12 mouse cellular contexts compared by ENCODE assay signal in the genomic region with DNA sequence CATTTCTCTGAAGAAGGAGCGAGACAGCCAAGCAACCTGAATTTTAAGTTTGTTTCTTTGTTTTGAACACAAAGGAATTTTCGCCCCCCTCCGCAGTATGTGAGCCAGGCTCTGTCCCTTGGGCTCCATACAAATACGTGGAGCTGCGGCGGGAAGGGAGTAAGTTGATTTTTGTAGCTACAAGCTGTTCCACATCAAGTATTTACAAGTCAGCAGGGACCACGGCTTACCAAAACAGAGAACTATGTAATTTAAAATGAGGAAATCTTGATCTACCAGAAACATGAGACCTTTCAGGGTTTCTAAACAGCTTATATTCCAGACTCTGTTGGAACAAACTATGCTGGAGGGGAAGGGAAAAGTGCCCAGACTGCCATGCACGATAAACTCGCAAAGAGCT. TPM values are rescaled to one million over a fixed set of nuclear protein-coding genes. Genes with fewer than 3 reads are reported as not detected.
DNase-seq lines count a peak whose midpoint lies in the region; ATAC-seq and TF ChIP-seq lines count a peak whose summit lies in the region.
"Had no signal": no experiment of that assay in that cellular context is flagged by ENCODE, and none has a peak within 500 bp of the region (broad histone marks: within the 10 kb centered on the region; RNA-seq: fewer than 3 reads in every experiment).

No protein-coding gene starts in this region.

- H3K9ac ChIP-seq in liver, postnatal 0 days (replicated peaks) = no peak overlapping the region
- H3K9ac ChIP-seq in kidney, embryonic 14.5 days (ENCODE audit: low read depth, low read length) = no peak overlapping the region
- no peak overlapping the region for H3K9ac ChIP-seq in limb, embryonic 15.5 days
- no peak overlapping the region for H3K9ac ChIP-seq in liver, embryonic 11.5 days (ENCODE audit: low read depth, low read length)
- H3K9ac ChIP-seq: heart, embryonic 13.5 days had no signal

- no peak for TF ChIP-seq CTCF in liver, postnatal 0 days (IDR thresholded peaks at IDR 0.05; ENCODE audit: low read depth)

- no peak for TF ChIP-seq EP300 in liver, postnatal 0 days (IDR thresholded peaks at IDR 0.05; ENCODE audit: low read depth)

- H3K4me1 ChIP-seq in liver, postnatal 0 days (ENCODE audit: insufficient read depth) = peaks cover 5% of the 10 kb centered on the region; the same call in 1 of the 2 replicates
- H3K4me1 ChIP-seq in embryonic facial prominence, embryonic 10.5 days = peaks cover 22% of the 10 kb centered on the region
- H3K4me1 ChIP-seq in kidney, embryonic 14.5 days (ENCODE audit: control insufficient read depth, insufficient read depth, low read length) = peaks cover 19% of the 10 kb centered on the region; the same call in 1 of the 2 replicates
- H3K4me1 ChIP-seq in limb, embryonic 15.5 days = peaks cover 23% of the 10 kb centered on the region
- H3K4me1 ChIP-seq in liver, embryonic 11.5 days (replicated peaks; ENCODE audit: control insufficient read depth, insufficient read depth, low read length) = peaks cover 2% of the 10 kb centered on the region; the same call in 1 of the 2 replicates

- 79% methylated on average over 9 of the region's 9 CpGs for WGBS in liver, postnatal 0 days (ENCODE audit: insufficient replicate concordance)
- 74% methylated on average over 9 of the region's 9 CpGs for WGBS in embryonic facial prominence, embryonic 10.5 days
- WGBS in kidney, embryonic 14.5 days = 47% methylated on average over 9 of the region's 9 CpGs
- WGBS in limb, embryonic 15.5 days = 25% methylated on average over 9 of the region's 9 CpGs
- WGBS in liver, embryonic 11.5 days = 81% methylated on average over 9 of the region's 9 CpGs

- H3K27ac ChIP-seq in liver, postnatal 0 days (ENCODE audit: low read depth) = 0 out of 2 replicates have a peak overlapping the region, but pooled peaks have one; percentile 34
- H3K27ac ChIP-seq in embryonic facial prominence, embryonic 10.5 days (replicated peaks) = peak overlapping the region; percentile 35; the same call in 1 of the 2 replicates
- peak overlapping the region; percentile 84 for H3K27ac ChIP-seq in kidney, embryonic 14.5 days (ENCODE audit: low read depth, low read length)
- peak overlapping the region; percentile 87 for H3K27ac ChIP-seq in limb, embryonic 15.5 days
- H3K27ac ChIP-seq in liver, embryonic 11.5 days (ENCODE audit: low read depth, low read length) = no peak overlapping the region
- H3K27ac ChIP-seq: heart, embryonic 13.5 days had no signal

- H3K27me3 ChIP-seq in liver, postnatal 0 days (ENCODE audit: insufficient read depth, low read length) = no peaks in the 10 kb centered on the region
- H3K27me3 ChIP-seq in embryonic facial prominence, embryonic 10.5 days (replicated peaks; ENCODE audit: low read depth, poor library complexity, severe bottlenecking) = peaks cover 17% of the 10 kb centered on the region
- no peaks in the 10 kb centered on the region for H3K27me3 ChIP-seq in kidney, embryonic 14.5 days (ENCODE audit: control insufficient read depth, insufficient read depth, low read length)
- H3K27me3 ChIP-seq in limb, embryonic 15.5 days = no peaks in the 10 kb centered on the region
- H3K27me3 ChIP-seq in liver, embryonic 11.5 days (replicated peaks; ENCODE audit: control insufficient read depth, insufficient read depth, low read length) = 0 out of 2 replicates have a peak, but pooled peaks cover 2% of the 10 kb centered on the region

- no peak overlapping the region for H3K4me3 ChIP-seq in liver, postnatal 0 days (ENCODE audit: low read depth, low read length)
- H3K4me3 ChIP-seq in embryonic facial prominence, embryonic 10.5 days = no peak overlapping the region
- no peak overlapping the region for H3K4me3 ChIP-seq in kidney, embryonic 14.5 days (ENCODE audit: low read length)
- no peak overlapping the region for H3K4me3 ChIP-seq in limb, embryonic 15.5 days
- H3K4me3 ChIP-seq in liver, embryonic 11.5 days (ENCODE audit: low read depth, low read length) = no peak overlapping the region
- H3K4me3 ChIP-seq: heart, embryonic 13.5 days had no signal

- no peak overlapping the region for H3K4me2 ChIP-seq in liver, postnatal 0 days (ENCODE audit: low read depth, low read length)
- H3K4me2 ChIP-seq in kidney, embryonic 14.5 days (replicated peaks; ENCODE audit: low read depth, low read length) = no peak overlapping the region
- 0 out of 2 replicates have a peak overlapping the region, but pooled peaks have one; percentile 8 for H3K4me2 ChIP-seq in limb, embryonic 15.5 days
- no peak overlapping the region for H3K4me2 ChIP-seq in liver, embryonic 11.5 days
- H3K4me2 ChIP-seq: heart, embryonic 13.5 days had no signal

- DNase-seq in liver, postnatal 0 days = no peak
- DNase-seq in liver = no peak
- no peak for DNase-seq in embryonic facial prominence, embryonic 10.5 days (ENCODE audit: low spot score)
- no peak for DNase-seq in lung, postnatal 36 days
- DNase-seq in liver, embryonic 11.5 days (ENCODE audit: low spot score) = no peak
- DNase-seq: lung, postnatal 10 days; right cerebral cortex, adult 18-20 months had no signal

- no peaks in the 10 kb centered on the region for H3K9me3 ChIP-seq in liver, postnatal 0 days (ENCODE audit: low read length)
- H3K9me3 ChIP-seq in embryonic facial prominence, embryonic 10.5 days = peaks cover 5% of the 10 kb centered on the region; the same call in 1 of the 2 replicates
- H3K9me3 ChIP-seq in kidney, embryonic 14.5 days (ENCODE audit: control insufficient read depth, low read length) = no peaks in the 10 kb centered on the region
- H3K9me3 ChIP-seq in limb, embryonic 15.5 days = no peaks in the 10 kb centered on the region
- H3K9me3 ChIP-seq in liver, embryonic 11.5 days (ENCODE audit: control insufficient read depth, low read length) = no peaks in the 10 kb centered on the region

- no peaks in the 10 kb centered on the region for H3K36me3 ChIP-seq in liver, postnatal 0 days (replicated peaks; ENCODE audit: insufficient read depth, low read length)
- H3K36me3 ChIP-seq in embryonic facial prominence, embryonic 10.5 days (replicated peaks) = no peaks in the 10 kb centered on the region
- H3K36me3 ChIP-seq in kidney, embryonic 14.5 days (ENCODE audit: control insufficient read depth, insufficient read depth, low read length) = no peaks in the 10 kb centered on the region
- H3K36me3 ChIP-seq in limb, embryonic 15.5 days = no peaks in the 10 kb centered on the region
- no peaks in the 10 kb centered on the region for H3K36me3 ChIP-seq in liver, embryonic 11.5 days (ENCODE audit: control insufficient read depth, insufficient read depth, low read length)
- H3K36me3 ChIP-seq: heart, embryonic 13.5 days had no signal

- ATAC-seq in liver, postnatal 0 days = no peak
- ATAC-seq in kidney, embryonic 14.5 days (ENCODE audit: low FRiP score, low TSS enrichment) = peak; percentile 51; the same call in 1 of the 2 replicates
- ATAC-seq in limb, embryonic 15.5 days (ENCODE audit: insufficient number of reproducible peaks, low FRiP score, low TSS enrichment, low read depth) = peak; percentile 84
- no peak for ATAC-seq in erythroid progenitor cell, adult 5-6 weeks (replicated peaks; ENCODE audit: low FRiP score, poor library complexity, severe bottlenecking)
- ATAC-seq in liver, embryonic 11.5 days (replicated peaks; ENCODE audit: low FRiP score) = no peak
- ATAC-seq: intestine, embryonic 16.5 days had no signal

RNA-seq across cellular contexts. Expression of gene Tuba1c, which starts 11.7 kb away (rescaled TPM):
- polyA plus RNA-seq in liver, postnatal 0 days (2015; fragmentation: Nextera tagmentation; extraction: Ambion mirVana) = 149 and 152 TPM in 2 replicates
- 141 and 144 TPM in 2 replicates for polyA plus RNA-seq in embryonic facial prominence, embryonic 10.5 days (2016; fragmentation: Nextera tagmentation; extraction: Ambion mirVana)
- 187 and 196 TPM in 2 replicates for polyA plus RNA-seq in kidney, embryonic 14.5 days (2014; fragmentation: Nextera tagmentation; extraction: Ambion mirVana)
- 138 and 145 TPM in 2 replicates for polyA plus RNA-seq in limb, embryonic 15.5 days (2015; fragmentation: Nextera tagmentation; extraction: Ambion mirVana)
- 637 and 660 TPM in 2 replicates for total RNA-seq in erythroid progenitor cell, adult 5-6 weeks (2015; ENCODE audit: low replicate concordance)
- 271 and 335 TPM in 2 replicates for total RNA-seq in erythroid progenitor cell, adult 5-6 weeks (2017; ENCODE audit: low replicate concordance)
- 202 and 214 TPM in 2 replicates for polyA plus RNA-seq in liver, embryonic 11.5 days (2014; fragmentation: Nextera tagmentation; extraction: Ambion mirVana)

RNA-seq across cellular contexts. Expression of gene Prph, which starts 37.0 kb away (rescaled TPM):
- polyA plus RNA-seq in liver, postnatal 0 days (2015; fragmentation: Nextera tagmentation; extraction: Ambion mirVana) = 0.53 and 0.85 TPM in 2 replicates
- 3.7 and 6.3 TPM in 2 replicates for polyA plus RNA-seq in embryonic facial prominence, embryonic 10.5 days (2016; fragmentation: Nextera tagmentation; extraction: Ambion mirVana)
- 0.13 and 0.31 TPM in 2 replicates for polyA plus RNA-seq in kidney, embryonic 14.5 days (2014; fragmentation: Nextera tagmentation; extraction: Ambion mirVana)
- polyA plus RNA-seq in limb, embryonic 15.5 days (2015; fragmentation: Nextera tagmentation; extraction: Ambion mirVana) = 2.4 and 2.8 TPM in 2 replicates
- not detected in 2 replicates for total RNA-seq in erythroid progenitor cell, adult 5-6 weeks (2015; ENCODE audit: low replicate concordance)
- not detected in 2 replicates for total RNA-seq in erythroid progenitor cell, adult 5-6 weeks (2017; ENCODE audit: low replicate concordance)
- polyA plus RNA-seq in liver, embryonic 11.5 days (2014; fragmentation: Nextera tagmentation; extraction: Ambion mirVana) = 0.36 and 0.90 TPM in 2 replicates

RNA-seq across cellular contexts. Expression of gene Troap, which starts 56.4 kb away (rescaled TPM):
- 5.6 and 6.7 TPM in 2 replicates for polyA plus RNA-seq in liver, postnatal 0 days (2015; fragmentation: Nextera tagmentation; extraction: Ambion mirVana)
- 49.8 and 53.1 TPM in 2 replicates for polyA plus RNA-seq in embryonic facial prominence, embryonic 10.5 days (2016; fragmentation: Nextera tagmentation; extraction: Ambion mirVana)
- 27.3 and 31.7 TPM in 2 replicates for polyA plus RNA-seq in kidney, embryonic 14.5 days (2014; fragmentation: Nextera tagmentation; extraction: Ambion mirVana)
- 22.3 and 26.5 TPM in 2 replicates for polyA plus RNA-seq in limb, embryonic 15.5 days (2015; fragmentation: Nextera tagmentation; extraction: Ambion mirVana)
- total RNA-seq in erythroid progenitor cell, adult 5-6 weeks (2015; ENCODE audit: low replicate concordance) = 152 and 157 TPM in 2 replicates
- total RNA-seq in erythroid progenitor cell, adult 5-6 weeks (2017; ENCODE audit: low replicate concordance) = 126 and 180 TPM in 2 replicates
- polyA plus RNA-seq in liver, embryonic 11.5 days (2014; fragmentation: Nextera tagmentation; extraction: Ambion mirVana) = 26.5 and 27.8 TPM in 2 replicates

Comparison
In these comparisons a context has a peak if more than half of its experiments do, and no peak if none do; other contexts are left out.
1. ATAC-seq: peak in kidney, embryonic 14.5 days (single experiment) and limb, embryonic 15.5 days (single experiment); none in liver, postnatal 0 days (single experiment), erythroid progenitor cell, adult 5-6 weeks (single experiment) and liver, embryonic 11.5 days (single experiment).